Mouse (Mus musculus): Measurements from ENCODE around the gene Nkpd1. TPM values are rescaled to one million over a fixed set of nuclear protein-coding genes. Genes with fewer than 3 reads are reported as not detected.
A peak's percentile ranks its signal among the peaks of the same experiment; 100 is the strongest.

Gene Nkpd1
- polyA plus RNA-seq, 1 experiment from 2014 or later, result 0.23 TPM

- Histone ChIP-seq H3K27me3 (peaks cover 66% of the 10 kb centered on the region), H3K9me3 (replicated peaks) (no peaks in the 10 kb centered on the region), H3K9ac (peak overlapping the region; percentile 49), H3K36me3 (no peaks in the 10 kb centered on the region), H3K4me2 (replicated peaks) (peak overlapping the region; percentile 40), H3K4me3 (peak overlapping the region; percentile 11; the same call in 1 of the 2 replicates), H3K4me1 (peaks cover 12% of the 10 kb centered on the region; the same call in 1 of the 2 replicates), H3K27ac (no peak overlapping the region)
- no peak for ATAC-seq (ENCODE audit: low FRiP score)
- 2% methylated on average over 26 of the region's 26 CpGs for WGBS
Measured at GRCm38 (mm10) chr7:19491731-19492130, 25.9 kb upstream of the Nkpd1 start.

- H3K36me3 ChIP-seq, result no peaks in the 10 kb centered on the region
- H3K9me3 ChIP-seq (replicated peaks), result no peaks in the 10 kb centered on the region
- 83% methylated on average over 25 of the region's 25 CpGs for WGBS
- H3K27me3 ChIP-seq, result peaks cover 37% of the 10 kb centered on the region
- H3K4me1 ChIP-seq, result peaks cover 6% of the 10 kb centered on the region; the same call in 1 of the 2 replicates
- no peak overlapping the region for H3K9ac ChIP-seq
- H3K27ac ChIP-seq, result no peak overlapping the region
- no peak for ATAC-seq (ENCODE audit: low FRiP score)
- no peak overlapping the region for H3K4me2 ChIP-seq (replicated peaks)
- H3K4me3 ChIP-seq, result no peak overlapping the region
Measured at GRCm38 (mm10) chr7:19494751-19495474, 22.7 kb upstream of the Nkpd1 start.

GRCm38 (mm10) chr7:19495521-19496213, 22.0 kb upstream of the Nkpd1 start:
- ATAC-seq (ENCODE audit: low FRiP score), result no peak
- Histone ChIP-seq H3K9ac (no peak overlapping the region), H3K36me3 (no peaks in the 10 kb centered on the region), H3K27me3 (peaks cover 30% of the 10 kb centered on the region), H3K4me3 (no peak overlapping the region), H3K27ac (no peak overlapping the region), H3K4me2 (replicated peaks) (no peak overlapping the region), H3K9me3 (replicated peaks) (no peaks in the 10 kb centered on the region), H3K4me1 (peaks cover 6% of the 10 kb centered on the region; the same call in 1 of the 2 replicates)
- WGBS, result 56% methylated on average over 20 of the region's 20 CpGs

- Histone ChIP-seq H3K4me3 (no peak overlapping the region), H3K4me2 (replicated peaks) (no peak overlapping the region), H3K9ac (no peak overlapping the region), H3K4me1 (peaks cover 6% of the 10 kb centered on the region; the same call in 1 of the 2 replicates), H3K27ac (no peak overlapping the region), H3K27me3 (peaks cover 24% of the 10 kb centered on the region), H3K36me3 (no peaks in the 10 kb centered on the region), H3K9me3 (replicated peaks) (no peaks in the 10 kb centered on the region)
- 54% methylated on average over 5 of the region's 5 CpGs for WGBS
- no peak for ATAC-seq (ENCODE audit: low FRiP score)
Measured at GRCm38 (mm10) chr7:19496214-19496555, 21.5 kb upstream of the Nkpd1 start.

GRCm38 (mm10) chr7:19498326-19498725, 19.3 kb upstream of the Nkpd1 start:
- Histone ChIP-seq H3K4me1 (no peaks in the 10 kb centered on the region), H3K9ac (no peak overlapping the region), H3K27me3 (peaks cover 5% of the 10 kb centered on the region), H3K9me3 (replicated peaks) (no peaks in the 10 kb centered on the region), H3K4me3 (no peak overlapping the region), H3K27ac (no peak overlapping the region), H3K4me2 (replicated peaks) (no peak overlapping the region), H3K36me3 (no peaks in the 10 kb centered on the region)
- WGBS, result 73% methylated on average over 4 of the region's 4 CpGs
- no peak for ATAC-seq (ENCODE audit: low FRiP score)

GRCm38 (mm10) chr7:19500420-19501363, 16.9 kb upstream of the Nkpd1 start:
- Histone ChIP-seq H3K27me3 (no peaks in the 10 kb centered on the region), H3K4me1 (no peaks in the 10 kb centered on the region), H3K36me3 (no peaks in the 10 kb centered on the region), H3K4me2 (replicated peaks) (no peak overlapping the region), H3K9ac (no peak overlapping the region), H3K27ac (no peak overlapping the region), H3K9me3 (replicated peaks) (no peaks in the 10 kb centered on the region), H3K4me3 (no peak overlapping the region)
- no peak for ATAC-seq (ENCODE audit: low FRiP score)
- 72% methylated on average over 12 of the region's 12 CpGs for WGBS

GRCm38 (mm10) chr7:19501658-19502057, 16.0 kb upstream of the Nkpd1 start:
- no peak for ATAC-seq (ENCODE audit: low FRiP score)

GRCm38 (mm10) chr7:19503481-19504068, 14.1 kb upstream of the Nkpd1 start:
- Histone ChIP-seq H3K4me2 (replicated peaks) (no peak overlapping the region), H3K27me3 (no peaks in the 10 kb centered on the region), H3K36me3 (no peaks in the 10 kb centered on the region), H3K4me3 (no peak overlapping the region), H3K9ac (no peak overlapping the region), H3K9me3 (replicated peaks) (no peaks in the 10 kb centered on the region), H3K4me1 (peaks cover 16% of the 10 kb centered on the region), H3K27ac (no peak overlapping the region)
- no peak for ATAC-seq (ENCODE audit: low FRiP score)
- 36% methylated on average over 5 of the region's 5 CpGs for WGBS

More at GRCm38 (mm10) chr7:19501658-19502057, 16.0 kb upstream of the Nkpd1 start:
- peaks cover 4% of the 10 kb centered on the region for H3K4me1 ChIP-seq
- no peak overlapping the region for H3K9ac ChIP-seq
- 84% methylated on average over 4 of the region's 4 CpGs for WGBS
- H3K4me2 ChIP-seq (replicated peaks), result no peak overlapping the region
- no peak overlapping the region for H3K4me3 ChIP-seq
- H3K27ac ChIP-seq, result no peak overlapping the region
- no peaks in the 10 kb centered on the region for H3K27me3 ChIP-seq
- H3K9me3 ChIP-seq (replicated peaks), result no peaks in the 10 kb centered on the region
- H3K36me3 ChIP-seq, result no peaks in the 10 kb centered on the region

- Histone ChIP-seq H3K4me2 (replicated peaks) (peak overlapping the region; percentile 93), H3K27ac (no peak overlapping the region), H3K27me3 (no peaks in the 10 kb centered on the region), H3K36me3 (no peaks in the 10 kb centered on the region), H3K4me3 (peak overlapping the region; percentile 62; the same call in 1 of the 2 replicates), H3K9ac (no peak overlapping the region), H3K4me1 (peaks cover 25% of the 10 kb centered on the region), H3K9me3 (replicated peaks) (no peaks in the 10 kb centered on the region)
- 26% methylated on average over 6 of the region's 6 CpGs for WGBS
- no peak for ATAC-seq (ENCODE audit: low FRiP score)
Measured at GRCm38 (mm10) chr7:19506326-19506725, 11.3 kb upstream of the Nkpd1 start.

- H3K9ac ChIP-seq, result peak overlapping the region; percentile 76
- H3K4me3 ChIP-seq, result peak overlapping the region; percentile 62
- peaks cover 25% of the 10 kb centered on the region for H3K4me1 ChIP-seq
- no peaks in the 10 kb centered on the region for H3K9me3 ChIP-seq (replicated peaks)
- peak overlapping the region; percentile 87 for H3K27ac ChIP-seq
- peak overlapping the region; percentile 93 for H3K4me2 ChIP-seq (replicated peaks)
- no peaks in the 10 kb centered on the region for H3K36me3 ChIP-seq
- WGBS, result under 1% methylated on average over 71 of the region's 71 CpGs
- peak; percentile 19; the same call in 1 of the 2 replicates for ATAC-seq (ENCODE audit: low FRiP score)
- H3K27me3 ChIP-seq, result no peaks in the 10 kb centered on the region
Measured at GRCm38 (mm10) chr7:19506969-19507611, 10.5 kb upstream of the Nkpd1 start.

- Histone ChIP-seq H3K9ac (peak overlapping the region; percentile 76), H3K4me3 (peak overlapping the region; percentile 62), H3K4me1 (peaks cover 25% of the 10 kb centered on the region), H3K36me3 (no peaks in the 10 kb centered on the region), H3K27me3 (no peaks in the 10 kb centered on the region), H3K27ac (peak overlapping the region; percentile 87), H3K9me3 (replicated peaks) (no peaks in the 10 kb centered on the region), H3K4me2 (replicated peaks) (peak overlapping the region; percentile 93)
- 4% methylated on average over 18 of the region's 18 CpGs for WGBS
- ATAC-seq (ENCODE audit: low FRiP score), result no peak
Measured at GRCm38 (mm10) chr7:19507612-19507981, 10.0 kb upstream of the Nkpd1 start.

Data from hindbrain, embryonic 12.5 days (tissue).